Mouse (Mus musculus) layer of hippocampus, adult 18-20 months (tissue): ENCODE measurements at regions not wholly inside any gene's neighbourhood (a gene's known extent, or its start where the extent isn't known, plus 50 kb on each side); places are given as distances from the start of the nearest gene placed in this dataset.

Experiments used
- DNase-seq, 2 experiments: peaks; one replicate each; pipeline ENCODE4 v3.0.0; 2022; ENCODE audit warnings: low spot score in 2 of 2

GRCm38 (mm10) chr3:29890764-29891163 is 657.0 kb downstream of the Mecom start:
- DNase-seq = no peak

GRCm38 (mm10) chr3:29890286-29890685 is 657.5 kb downstream of the Mecom start:
- DNase-seq = no peak

GRCm38 (mm10) chr3:29889638-29890037 is 658.2 kb downstream of the Mecom start:
- no peak for DNase-seq

- no peak for DNase-seq
These were observed 667.8 kb downstream of the Mecom start for GRCm38 (mm10) chr3:29879966-29880365.

- no peak for DNase-seq
These were observed 672.0 kb downstream of the Mecom start for GRCm38 (mm10) chr3:29875768-29876167.

GRCm38 (mm10) chr3:29862437-29862836 is 685.4 kb downstream of the Mecom start:
- no peak for DNase-seq

- no peak for DNase-seq
These were observed 695.3 kb downstream of the Mecom start for GRCm38 (mm10) chr3:29852465-29852864.

- no peak for DNase-seq
These were observed 712.4 kb downstream of the Mecom start for GRCm38 (mm10) chr3:29835432-29835831.

- no peak for DNase-seq
These were observed 712.9 kb downstream of the Mecom start for GRCm38 (mm10) chr3:29834884-29835283.

GRCm38 (mm10) chr3:29831346-29831745 is 716.5 kb downstream of the Mecom start:
- DNase-seq = no peak

- no peak for DNase-seq
These were observed 725.0 kb downstream of the Mecom start for GRCm38 (mm10) chr3:29822622-29823370.

- DNase-seq = no peak
These were observed 730.8 kb downstream of the Mecom start for GRCm38 (mm10) chr3:29816964-29817363.

- no peak for DNase-seq
These were observed 731.5 kb downstream of the Egfem1 start for GRCm38 (mm10) chr3:29813276-29813675.

- peak in 1 of 2 experiments; percentile 58 for DNase-seq
These were observed 730.8 kb downstream of the Egfem1 start for GRCm38 (mm10) chr3:29812480-29813240.

- no peak for DNase-seq
These were observed 724.2 kb downstream of the Egfem1 start for GRCm38 (mm10) chr3:29806046-29806445.

- DNase-seq = no peak
These were observed 721.6 kb downstream of the Egfem1 start for GRCm38 (mm10) chr3:29803456-29803855.

GRCm38 (mm10) chr3:29801081-29801480 is 719.3 kb downstream of the Egfem1 start:
- DNase-seq = no peak

- no peak for DNase-seq
These were observed 692.5 kb downstream of the Egfem1 start for GRCm38 (mm10) chr3:29774365-29774764.

GRCm38 (mm10) chr3:29771194-29771593 is 689.4 kb downstream of the Egfem1 start:
- DNase-seq = no peak

GRCm38 (mm10) chr3:29768592-29768991 is 686.8 kb downstream of the Egfem1 start:
- DNase-seq = no peak

GRCm38 (mm10) chr3:29764021-29764420 is 682.2 kb downstream of the Egfem1 start:
- no peak for DNase-seq

GRCm38 (mm10) chr3:29757821-29758494 is 676.1 kb downstream of the Egfem1 start:
- no peak for DNase-seq
